Mouse (Mus musculus): Measurements from ENCODE around the gene Dsn1. TPM values are rescaled to one million over a fixed set of nuclear protein-coding genes. Genes with fewer than 3 reads are reported as not detected.

Dsn1 gene
- polyA plus RNA-seq, 1 experiment from 2014 or later: 9.9 TPM

GRCm38 (mm10) chr2:156987316-156987715 lies 19.6 kb downstream of the Dsn1 start:
- WGBS: 65% methylated on average over 3 of the region's 3 CpGs

DNA sequence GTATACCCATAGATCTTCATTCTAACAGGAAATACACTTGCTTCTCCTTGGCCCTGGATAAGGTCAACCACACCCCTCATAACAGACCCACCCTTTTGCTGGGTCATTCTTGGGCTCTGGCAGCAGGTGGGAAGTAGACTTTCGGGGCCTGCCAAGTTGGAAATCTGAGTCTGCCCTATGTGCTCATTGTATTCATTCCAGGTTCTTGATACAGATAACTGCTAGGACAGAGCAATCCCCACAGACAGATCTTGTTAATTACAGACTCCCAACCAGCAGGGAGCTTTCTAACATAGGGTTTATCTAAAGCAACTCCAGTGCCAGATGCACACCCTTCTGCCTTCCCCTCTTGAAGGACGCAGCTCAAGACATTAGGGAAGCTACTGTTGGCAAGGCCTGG lies 24.1 kb downstream of the Dsn1 start:
- H3K9me3 ChIP-seq: no peaks in the 10 kb centered on the region
- H3K27ac ChIP-seq (replicated peaks): no peak overlapping the region
- no peak overlapping the region for H3K4me3 ChIP-seq
- ATAC-seq (ENCODE audit: low read depth): no peak
- peaks cover 4% of the 10 kb centered on the region; the same call in 1 of the 2 replicates for H3K36me3 ChIP-seq
- H3K9ac ChIP-seq: no peak overlapping the region
- WGBS: 72% methylated on average over 2 of the region's 2 CpGs
- no peaks in the 10 kb centered on the region for H3K27me3 ChIP-seq
- H3K4me2 ChIP-seq: no peak overlapping the region
- peaks cover 10% of the 10 kb centered on the region for H3K4me1 ChIP-seq (replicated peaks)

More at GRCm38 (mm10) chr2:156987316-156987715, 19.6 kb downstream of the Dsn1 start:
- Histone ChIP-seq H3K4me1 (replicated peaks) (peaks cover 27% of the 10 kb centered on the region), H3K9me3 (no peaks in the 10 kb centered on the region), H3K27me3 (no peaks in the 10 kb centered on the region), H3K9ac (no peak overlapping the region), H3K4me2 (no peak overlapping the region), H3K4me3 (no peak overlapping the region), H3K36me3 (no peaks in the 10 kb centered on the region), H3K27ac (replicated peaks) (no peak overlapping the region)
- ATAC-seq (ENCODE audit: low read depth): no peak

- H3K4me2 ChIP-seq: no peak overlapping the region
- peaks cover 23% of the 10 kb centered on the region for H3K4me1 ChIP-seq (replicated peaks)
- no peak overlapping the region for H3K9ac ChIP-seq
- H3K4me3 ChIP-seq: no peak overlapping the region
- ATAC-seq (ENCODE audit: low read depth): no peak
- WGBS: 88% methylated on average over 4 of the region's 4 CpGs
- H3K36me3 ChIP-seq: peaks cover 8% of the 10 kb centered on the region; the same call in 1 of the 2 replicates
- no peak overlapping the region for H3K27ac ChIP-seq (replicated peaks)
- no peaks in the 10 kb centered on the region for H3K9me3 ChIP-seq
- H3K27me3 ChIP-seq: no peaks in the 10 kb centered on the region
These were observed 25.7 kb downstream of the Dsn1 start for GRCm38 (mm10) chr2:156981291-156981690.

DNA sequence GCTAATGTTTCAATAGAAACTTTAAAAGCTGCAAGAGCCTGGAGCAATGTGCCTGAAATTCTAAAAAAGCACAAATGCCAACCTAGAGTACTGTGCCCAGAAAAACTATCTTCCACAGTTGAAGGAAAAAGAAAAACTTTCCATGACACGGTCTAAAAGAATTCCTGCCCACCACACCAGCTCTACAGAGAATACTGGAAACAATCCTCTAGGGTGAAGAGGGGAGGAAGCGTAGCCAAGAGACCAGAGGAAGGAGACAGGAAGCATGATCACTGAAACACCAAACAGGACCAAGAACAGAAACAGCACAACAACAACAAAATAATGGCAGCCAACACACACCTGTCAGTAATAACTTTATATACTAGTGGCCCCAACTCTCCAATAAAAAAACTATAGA lies 26.9 kb downstream of the Dsn1 start:
- Histone ChIP-seq H3K27me3 (no peaks in the 10 kb centered on the region), H3K4me2 (no peak overlapping the region), H3K9ac (no peak overlapping the region), H3K9me3 (no peaks in the 10 kb centered on the region), H3K4me3 (no peak overlapping the region), H3K4me1 (replicated peaks) (peaks cover 26% of the 10 kb centered on the region), H3K27ac (replicated peaks) (no peak overlapping the region), H3K36me3 (peaks cover 8% of the 10 kb centered on the region; the same call in 1 of the 2 replicates)
- ATAC-seq (ENCODE audit: low read depth): no peak
- 77% methylated on average over 2 of the region's 2 CpGs for WGBS

GRCm38 (mm10) chr2:156976711-156977110 lies 30.2 kb downstream of the Dsn1 start:
- H3K27ac ChIP-seq (replicated peaks): peak overlapping the region; percentile 59
- peak; percentile 72; the same call in 1 of the 2 replicates for ATAC-seq (ENCODE audit: low read depth)

DNA sequence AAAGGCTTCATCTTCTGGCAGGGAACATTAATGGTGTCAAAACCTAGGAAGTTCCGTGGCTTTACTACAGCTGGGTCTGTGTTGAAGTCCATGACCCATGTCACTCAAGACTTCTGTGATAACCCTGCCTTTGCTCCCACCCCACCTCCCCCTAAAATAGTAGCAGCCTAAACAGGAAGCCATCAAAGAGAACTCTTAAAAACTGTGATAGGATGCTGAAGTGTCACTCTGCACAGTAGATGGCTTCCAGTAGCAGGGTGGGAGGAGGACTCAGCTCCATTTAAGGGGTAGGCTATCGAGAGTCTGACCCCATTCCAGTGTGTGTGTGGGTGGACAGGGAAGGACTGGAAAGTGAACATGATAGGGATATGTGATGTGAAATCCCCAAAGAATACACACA lies 32.0 kb downstream of the Dsn1 start:
- Histone ChIP-seq H3K27ac (replicated peaks) (no peak overlapping the region), H3K9ac (no peak overlapping the region), H3K4me3 (no peak overlapping the region), H3K36me3 (peaks cover 8% of the 10 kb centered on the region; the same call in 1 of the 2 replicates), H3K9me3 (no peaks in the 10 kb centered on the region), H3K4me1 (replicated peaks) (peaks cover 16% of the 10 kb centered on the region), H3K4me2 (no peak overlapping the region), H3K27me3 (no peaks in the 10 kb centered on the region)
- 77% methylated on average over 2 of the region's 2 CpGs for WGBS
- ATAC-seq (ENCODE audit: low read depth): no peak

More at GRCm38 (mm10) chr2:156976711-156977110, 30.2 kb downstream of the Dsn1 start:
- Histone ChIP-seq H3K4me1 (replicated peaks) (peaks cover 16% of the 10 kb centered on the region), H3K9ac (no peak overlapping the region), H3K9me3 (no peaks in the 10 kb centered on the region), H3K36me3 (peaks cover 8% of the 10 kb centered on the region; the same call in 1 of the 2 replicates), H3K4me2 (no peak overlapping the region), H3K27me3 (no peaks in the 10 kb centered on the region), H3K4me3 (no peak overlapping the region)

GRCm38 (mm10) chr2:156973316-156974100 lies 33.4 kb downstream of the Dsn1 start:
- peaks cover 15% of the 10 kb centered on the region for H3K36me3 ChIP-seq
- 83% methylated on average over 5 of the region's 5 CpGs for WGBS

GRCm38 (mm10) chr2:156970253-156970652 lies 36.7 kb downstream of the Dsn1 start:
- Histone ChIP-seq H3K4me1 (replicated peaks) (no peaks in the 10 kb centered on the region), H3K27me3 (no peaks in the 10 kb centered on the region), H3K4me2 (no peak overlapping the region), H3K4me3 (no peak overlapping the region), H3K27ac (replicated peaks) (no peak overlapping the region), H3K36me3 (peaks cover 14% of the 10 kb centered on the region), H3K9ac (no peak overlapping the region), H3K9me3 (no peaks in the 10 kb centered on the region)
- ATAC-seq (ENCODE audit: low read depth): no peak
- 75% methylated on average over 7 of the region's 7 CpGs for WGBS

More at GRCm38 (mm10) chr2:156973316-156974100, 33.4 kb downstream of the Dsn1 start:
- Histone ChIP-seq H3K9me3 (no peaks in the 10 kb centered on the region), H3K9ac (no peak overlapping the region), H3K4me3 (no peak overlapping the region), H3K27me3 (no peaks in the 10 kb centered on the region), H3K4me1 (replicated peaks) (peaks cover 16% of the 10 kb centered on the region), H3K27ac (replicated peaks) (no peak overlapping the region), H3K4me2 (no peak overlapping the region)
- ATAC-seq (ENCODE audit: low read depth): no peak

DNA sequence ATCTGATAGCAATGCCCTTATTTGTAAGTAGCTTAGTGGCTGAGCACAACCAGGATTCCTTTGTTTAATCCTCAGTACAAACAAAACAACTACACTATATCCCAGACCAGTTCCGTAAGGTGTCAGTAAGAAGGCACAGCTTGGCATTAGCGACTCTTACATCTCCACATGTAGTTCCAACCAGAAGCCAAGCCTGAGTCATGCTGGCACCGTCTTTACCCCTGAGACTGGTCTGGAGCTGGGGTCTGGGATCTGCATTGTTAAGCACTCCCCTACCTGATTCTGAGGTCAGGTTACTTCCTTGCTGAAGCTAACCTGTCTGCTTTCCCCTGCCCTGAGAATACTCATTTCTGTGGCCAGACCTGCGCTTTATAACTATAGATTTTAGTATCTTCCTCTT lies 38.5 kb downstream of the Dsn1 start:
- ATAC-seq (ENCODE audit: low read depth): no peak
- 86% methylated on average over 4 of the region's 4 CpGs for WGBS

DNA sequence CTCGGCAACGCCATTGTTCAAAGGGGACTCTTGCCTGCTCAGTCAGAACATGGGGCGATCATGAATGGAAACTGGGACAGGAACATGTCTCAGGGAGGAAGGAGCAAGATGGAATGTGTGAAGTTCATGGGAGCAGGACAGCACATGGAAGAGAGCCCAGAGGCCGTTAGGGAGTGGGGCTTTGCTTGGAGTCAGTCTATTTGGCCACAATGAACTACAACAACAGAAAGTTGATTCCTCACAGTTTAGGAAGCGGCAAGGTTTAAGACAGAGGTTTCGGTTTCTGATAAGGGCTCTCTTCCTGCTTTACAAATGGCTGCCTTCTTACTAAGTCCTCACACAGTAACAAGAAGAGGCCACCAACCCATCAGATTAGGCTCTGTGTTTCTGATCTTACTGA lies 39.6 kb downstream of the Dsn1 start:
- Histone ChIP-seq H3K4me1 (replicated peaks) (no peaks in the 10 kb centered on the region), H3K9me3 (no peaks in the 10 kb centered on the region), H3K9ac (no peak overlapping the region), H3K4me2 (no peak overlapping the region), H3K4me3 (no peak overlapping the region), H3K27ac (replicated peaks) (no peak overlapping the region), H3K36me3 (peaks cover 14% of the 10 kb centered on the region), H3K27me3 (no peaks in the 10 kb centered on the region)
- ATAC-seq (ENCODE audit: low read depth): no peak
- WGBS: 82% methylated on average over 6 of the region's 6 CpGs

More for the DNA sequence above, 38.5 kb downstream of the Dsn1 start:
- peaks cover 14% of the 10 kb centered on the region for H3K36me3 ChIP-seq
- H3K4me3 ChIP-seq: no peak overlapping the region
- H3K27ac ChIP-seq (replicated peaks): no peak overlapping the region
- no peaks in the 10 kb centered on the region for H3K9me3 ChIP-seq
- H3K27me3 ChIP-seq: no peaks in the 10 kb centered on the region
- no peak overlapping the region for H3K4me2 ChIP-seq
- H3K4me1 ChIP-seq (replicated peaks): no peaks in the 10 kb centered on the region
- H3K9ac ChIP-seq: no peak overlapping the region

DNA sequence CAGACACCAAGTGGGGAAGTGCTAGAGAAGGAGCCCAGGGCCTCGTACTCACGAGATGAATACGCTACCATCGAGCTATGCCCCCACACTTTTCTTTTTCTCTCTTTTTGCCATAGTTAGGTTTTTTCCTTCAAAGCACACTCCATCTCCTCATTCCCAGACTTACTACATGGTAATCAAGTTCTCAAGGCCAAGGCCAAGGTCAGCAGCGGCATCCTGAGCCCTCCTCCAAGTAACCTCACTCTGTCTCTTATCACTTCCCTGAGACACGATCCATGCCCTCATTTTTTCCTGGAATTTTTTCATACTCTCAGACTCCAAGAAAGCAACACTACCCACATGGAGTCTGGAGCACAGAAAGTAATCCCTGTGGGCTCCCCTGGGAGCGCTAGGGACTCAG lies 43.1 kb downstream of the Dsn1 start:
- Histone ChIP-seq H3K36me3 (peaks cover 11% of the 10 kb centered on the region), H3K9ac (no peak overlapping the region), H3K4me3 (no peak overlapping the region), H3K4me2 (no peak overlapping the region), H3K27me3 (no peaks in the 10 kb centered on the region), H3K9me3 (no peaks in the 10 kb centered on the region), H3K4me1 (replicated peaks) (no peaks in the 10 kb centered on the region), H3K27ac (replicated peaks) (no peak overlapping the region)
- no peak for ATAC-seq (ENCODE audit: low read depth)
- 94% methylated on average over 7 of the region's 7 CpGs for WGBS

DNA sequence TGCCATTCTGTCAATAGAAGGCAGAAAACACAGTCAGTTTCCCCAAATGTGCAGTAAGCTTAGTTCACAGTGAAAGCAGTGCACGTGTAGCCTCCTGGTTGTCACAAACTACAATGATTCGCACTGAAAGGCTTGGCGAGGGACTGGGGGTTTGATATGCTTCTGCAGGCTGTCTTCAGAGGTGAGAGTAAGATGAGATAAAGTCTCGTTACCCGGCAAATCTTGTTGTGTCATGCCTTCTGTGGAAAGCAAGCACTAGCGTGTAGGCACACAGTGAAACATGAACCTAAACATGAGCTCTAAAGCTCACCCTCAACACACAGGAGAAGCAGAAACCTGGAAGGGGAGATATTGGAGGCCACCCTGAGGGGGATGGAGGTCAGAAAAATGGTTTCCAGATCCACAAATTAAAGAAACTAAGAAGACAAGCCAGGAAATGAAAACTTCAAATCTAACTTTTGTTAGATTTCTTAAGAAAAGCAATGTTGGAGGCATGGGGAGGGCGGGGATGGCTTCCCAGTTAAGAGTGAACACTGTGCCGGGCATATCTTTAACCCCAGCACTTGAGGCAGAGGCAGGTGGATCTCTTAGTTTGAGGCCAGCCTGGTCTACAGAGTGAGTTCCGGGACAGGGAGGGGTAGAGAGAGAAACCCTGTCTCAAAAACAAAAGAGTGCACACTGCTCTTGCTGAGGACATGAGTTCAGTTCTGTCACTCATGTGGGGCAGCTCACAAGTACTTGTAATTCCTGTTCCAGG lies 48.3 kb downstream of the Dsn1 start:
- no peaks in the 10 kb centered on the region for H3K27me3 ChIP-seq
- 90% methylated on average over 9 of the region's 9 CpGs for WGBS
- H3K4me3 ChIP-seq: no peak overlapping the region

More for the DNA sequence above, 48.3 kb downstream of the Dsn1 start:
- Histone ChIP-seq H3K9ac (no peak overlapping the region), H3K4me2 (no peak overlapping the region), H3K9me3 (no peaks in the 10 kb centered on the region), H3K27ac (replicated peaks) (no peak overlapping the region), H3K36me3 (peaks cover 12% of the 10 kb centered on the region), H3K4me1 (replicated peaks) (no peaks in the 10 kb centered on the region)
- ATAC-seq (ENCODE audit: low read depth): no peak

Measured in neural tube, embryonic 13.5 days (tissue).